Mouse (Mus musculus) mesoderm, embryonic 11.5 days (tissue): ENCODE measurements at regions not wholly inside any gene's neighbourhood (a gene's known extent, or its start where the extent isn't known, plus 50 kb on each side); places are given as distances from the start of the nearest gene placed in this dataset.

ENCODE experiments used
- DNase-seq: peaks from one replicate; pipeline ENCODE4 v3.0.0-alpha.2; 2012; ENCODE audit warnings: low read depth, low spot score

- DNase-seq, result peak; percentile 9
These were observed 73.0 kb upstream of the Lin7a start for GRCm38 (mm10) chr10:107198460-107198859.

DNA sequence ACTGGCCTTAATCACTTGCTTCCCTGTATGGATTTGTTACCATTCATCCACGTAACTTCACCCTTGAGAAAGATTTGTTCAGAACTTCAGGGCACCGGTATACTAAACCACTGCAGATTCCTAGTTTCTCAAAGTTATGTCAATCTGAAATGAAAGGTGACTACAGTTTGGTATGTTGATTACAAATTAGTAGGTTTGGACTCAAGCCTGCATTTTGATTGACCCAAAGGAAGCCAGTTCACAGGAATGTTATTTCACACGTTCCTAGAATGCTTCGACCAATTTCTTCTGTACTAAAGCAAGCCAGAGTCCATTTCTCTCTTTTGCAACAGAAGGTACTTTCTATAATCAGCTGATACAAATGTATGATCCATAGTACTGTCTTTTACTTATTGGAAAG lies 70.4 kb upstream of the Lin7a start:
- no peak for DNase-seq

GRCm38 (mm10) chr10:107205085-107205717 lies 66.3 kb upstream of the Lin7a start:
- no peak for DNase-seq

- no peak for DNase-seq
These were observed 61.6 kb upstream of the Lin7a start for GRCm38 (mm10) chr10:107209927-107210326.

DNA sequence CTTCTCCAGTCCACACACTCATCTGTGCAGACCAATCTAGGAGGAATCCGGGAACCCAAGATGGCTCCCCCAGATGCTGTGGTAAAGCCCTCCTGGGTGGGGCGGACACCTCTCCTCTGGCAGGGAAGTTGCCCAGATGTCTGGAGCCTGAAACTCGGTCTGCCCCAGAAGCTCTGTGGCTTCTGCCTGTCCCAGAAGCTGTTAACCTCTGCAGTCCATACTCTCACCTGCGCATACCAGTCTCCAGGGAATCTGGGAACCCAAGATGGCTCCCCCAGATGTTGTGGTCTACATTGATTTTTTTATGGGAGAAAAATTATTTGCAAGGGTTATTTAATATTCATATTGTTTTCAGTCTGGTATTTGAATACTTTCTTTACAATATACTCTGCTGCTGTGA lies 58.4 kb upstream of the Lin7a start:
- DNase-seq, result no peak

DNA sequence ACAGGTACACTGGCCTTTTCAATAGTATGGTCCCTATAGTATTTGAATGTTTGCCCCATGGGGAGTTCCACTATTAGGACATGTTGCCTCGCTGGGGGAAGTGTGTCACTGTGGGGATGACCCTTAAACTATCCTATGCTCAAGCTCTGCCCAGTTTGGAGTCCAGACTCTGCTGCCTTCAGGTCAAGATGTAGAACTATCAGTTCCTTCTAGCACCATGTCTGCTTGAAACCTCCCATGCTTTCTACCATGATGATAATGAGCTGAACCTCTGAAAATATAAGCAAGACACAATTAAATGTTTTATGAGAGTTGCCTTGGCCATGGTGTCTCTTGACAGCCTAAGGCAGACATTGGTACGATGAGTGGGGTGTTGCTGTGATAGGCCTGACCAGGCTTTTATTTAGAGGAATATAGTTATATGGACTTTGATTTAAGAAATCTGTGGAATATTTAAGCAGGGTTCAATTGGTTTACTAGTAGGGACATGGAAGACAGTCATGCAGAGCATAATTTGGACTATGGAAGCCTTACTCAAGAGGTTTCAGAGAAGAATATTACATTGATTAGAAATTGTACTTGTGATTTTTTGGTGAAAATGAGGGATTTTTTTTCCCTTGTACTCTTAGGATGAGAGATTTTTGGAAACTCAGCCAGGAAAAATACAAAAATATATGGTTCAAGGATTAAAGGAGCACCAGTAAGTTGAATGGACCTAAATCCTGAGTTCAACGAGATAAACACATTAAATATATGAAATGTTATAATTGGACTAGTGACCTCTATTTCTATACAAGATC lies 57.7 kb upstream of the Lin7a start:
- no peak for DNase-seq

GRCm38 (mm10) chr10:107214741-107215230 lies 56.7 kb upstream of the Lin7a start:
- no peak for DNase-seq

DNA sequence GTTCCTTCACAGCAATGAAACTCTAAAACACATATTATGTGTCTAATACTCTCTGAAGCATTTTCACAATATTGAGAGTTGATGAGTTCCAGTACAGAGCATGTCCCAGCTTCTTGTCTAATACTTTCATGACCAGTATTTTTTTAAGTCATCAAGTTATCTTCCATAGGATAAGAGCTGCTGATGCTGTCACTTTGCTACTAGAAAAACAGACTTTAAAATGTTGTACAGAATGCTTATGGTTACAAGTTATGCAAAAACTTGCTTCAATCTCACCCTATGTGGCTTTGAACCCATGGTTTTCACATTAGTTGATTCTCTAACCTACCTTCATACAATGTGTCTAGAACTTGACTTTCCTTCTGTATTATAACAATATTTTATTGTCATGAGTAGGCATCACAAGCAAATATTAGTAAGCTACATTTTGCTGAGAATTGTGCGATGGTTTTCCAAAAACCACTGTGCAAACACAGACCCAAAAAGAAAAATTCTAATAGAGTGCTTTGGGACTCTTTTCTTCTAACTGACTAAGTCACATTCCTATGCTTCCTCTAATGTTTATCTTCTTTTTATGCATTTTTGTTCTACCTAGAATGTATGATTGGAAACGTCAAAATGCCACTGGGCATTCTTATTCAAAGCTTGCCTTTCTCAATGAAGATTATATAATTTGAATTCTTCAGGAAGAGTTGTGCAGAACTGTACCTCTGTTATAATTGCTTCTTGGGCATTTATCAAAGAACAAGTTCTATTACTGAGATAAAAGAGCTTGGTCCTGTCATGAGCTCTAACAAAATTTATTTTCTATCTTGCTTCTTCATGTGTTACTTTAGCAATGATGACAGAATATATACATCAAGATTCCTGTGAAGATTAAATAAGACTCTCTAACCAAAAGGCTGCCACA lies 55.6 kb upstream of the Lin7a start:
- DNase-seq, result no peak

DNA sequence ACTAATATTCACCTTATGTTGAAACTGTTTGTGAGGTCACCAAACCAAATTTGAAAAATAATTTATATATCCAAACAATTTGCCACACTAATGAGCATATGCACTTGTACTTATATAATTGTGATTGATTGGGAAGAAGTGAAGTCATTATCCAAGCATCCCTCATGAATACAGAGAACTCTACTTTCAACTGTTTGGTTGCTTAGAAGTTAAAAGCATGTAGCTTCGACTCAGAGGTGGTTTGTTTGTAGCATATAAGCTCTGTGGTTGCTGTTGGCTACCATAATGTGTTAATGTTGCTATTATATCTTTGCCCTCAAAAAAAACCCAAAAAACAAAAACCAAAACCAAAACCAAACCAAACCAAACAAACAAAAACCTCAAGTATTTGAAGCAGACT lies 54.7 kb upstream of the Lin7a start:
- DNase-seq, result no peak

- no peak for DNase-seq
These were observed 53.9 kb upstream of the Lin7a start for GRCm38 (mm10) chr10:107217376-107218235.

- DNase-seq, result no peak
These were observed 52.5 kb upstream of the Lin7a start for GRCm38 (mm10) chr10:107218861-107219430.

GRCm38 (mm10) chr10:107219621-107220370 lies 51.7 kb upstream of the Lin7a start:
- no peak for DNase-seq

GRCm38 (mm10) chr10:107220501-107220900 lies 51.0 kb upstream of the Lin7a start:
- DNase-seq, result no peak

GRCm38 (mm10) chr10:107221151-107221650 lies 50.3 kb upstream of the Lin7a start:
- no peak for DNase-seq
